Mouse (Mus musculus): ENCODE measurements around the gene Mgat5. TPM values are rescaled to one million over a fixed set of nuclear protein-coding genes. Genes with fewer than 3 reads are reported as not detected.

Gene Mgat5
- polyA plus RNA-seq, 1 experiment from 2014 or later, result 4.9 TPM

DNA sequence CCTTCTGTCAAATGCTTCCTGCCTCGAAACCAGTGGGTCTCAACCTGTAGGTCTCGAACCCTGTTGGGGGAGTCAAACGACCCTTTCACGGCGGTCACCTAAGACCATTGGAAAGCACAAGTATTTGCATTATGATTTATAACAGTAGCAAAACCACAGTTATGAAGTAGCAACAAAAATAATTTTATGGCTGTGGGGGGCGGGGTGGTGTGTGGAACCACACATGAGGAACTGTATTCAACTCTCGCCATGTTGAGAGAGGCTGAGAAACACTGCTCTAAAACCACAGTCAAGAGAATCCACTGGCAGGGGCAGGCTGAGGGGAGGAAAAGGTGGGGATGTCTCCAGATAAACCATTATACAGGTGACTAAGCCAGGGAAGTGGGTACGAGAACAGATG, 308.3 kb downstream of the Mgat5 start:
- 90% methylated on average over 8 of the region's 8 CpGs for WGBS

GRCm38 (mm10) chr1:127513664-127514063, 308.8 kb downstream of the Mgat5 start:
- DNase-seq (ENCODE audit: low spot score), result no peak
- H3K4me1 ChIP-seq, result no peaks in the 10 kb centered on the region
- no peaks in the 10 kb centered on the region for H3K36me3 ChIP-seq (replicated peaks)
- no peak overlapping the region for H3K4me3 ChIP-seq
- H3K9me3 ChIP-seq, result 0 out of 2 replicates have a peak, but pooled peaks cover 6% of the 10 kb centered on the region
- no peaks in the 10 kb centered on the region for H3K27me3 ChIP-seq (replicated peaks; ENCODE audit: low read depth, poor library complexity, severe bottlenecking)
- whole genome bisulfite sequencing, result 86% methylated on average over 3 of the region's 3 CpGs
- H3K27ac ChIP-seq (replicated peaks), result no peak overlapping the region

More for the DNA sequence above, 308.3 kb downstream of the Mgat5 start:
- Histone ChIP-seq H3K36me3 (replicated peaks) (no peaks in the 10 kb centered on the region), H3K27me3 (replicated peaks; ENCODE audit: low read depth, poor library complexity, severe bottlenecking) (no peaks in the 10 kb centered on the region), H3K27ac (replicated peaks) (no peak overlapping the region), H3K4me3 (no peak overlapping the region), H3K4me1 (no peaks in the 10 kb centered on the region), H3K9me3 (0 out of 2 replicates have a peak, but pooled peaks cover 6% of the 10 kb centered on the region)
- DNase-seq (ENCODE audit: low spot score), result no peak

DNA sequence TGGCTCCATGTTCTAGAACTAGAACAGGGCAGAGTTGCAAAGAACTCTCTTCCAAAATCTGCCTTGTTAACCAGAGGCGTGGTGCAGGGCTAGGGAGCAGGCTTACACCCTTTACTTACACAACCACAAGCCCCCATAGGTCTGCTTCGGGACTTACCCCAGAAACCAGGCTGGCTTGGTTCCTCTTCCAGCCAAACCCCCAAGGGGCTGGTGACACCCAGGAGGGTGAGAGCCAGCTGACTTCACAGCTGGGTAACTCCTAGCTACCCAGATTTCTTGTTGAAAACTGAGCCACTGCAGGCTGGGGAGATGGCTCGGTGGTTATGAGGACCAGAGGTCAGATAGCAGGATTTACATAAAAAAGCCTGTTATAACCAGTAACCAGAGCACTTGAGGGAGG, 309.7 kb downstream of the Mgat5 start:
- Histone ChIP-seq H3K36me3 (replicated peaks) (no peaks in the 10 kb centered on the region), H3K27me3 (replicated peaks; ENCODE audit: low read depth, poor library complexity, severe bottlenecking) (no peaks in the 10 kb centered on the region), H3K27ac (replicated peaks) (no peak overlapping the region), H3K4me1 (no peaks in the 10 kb centered on the region), H3K9me3 (0 out of 2 replicates have a peak, but pooled peaks cover 6% of the 10 kb centered on the region), H3K4me3 (no peak overlapping the region)
- WGBS, result 85% methylated on average over 3 of the region's 3 CpGs
- DNase-seq (ENCODE audit: low spot score), result no peak

DNA sequence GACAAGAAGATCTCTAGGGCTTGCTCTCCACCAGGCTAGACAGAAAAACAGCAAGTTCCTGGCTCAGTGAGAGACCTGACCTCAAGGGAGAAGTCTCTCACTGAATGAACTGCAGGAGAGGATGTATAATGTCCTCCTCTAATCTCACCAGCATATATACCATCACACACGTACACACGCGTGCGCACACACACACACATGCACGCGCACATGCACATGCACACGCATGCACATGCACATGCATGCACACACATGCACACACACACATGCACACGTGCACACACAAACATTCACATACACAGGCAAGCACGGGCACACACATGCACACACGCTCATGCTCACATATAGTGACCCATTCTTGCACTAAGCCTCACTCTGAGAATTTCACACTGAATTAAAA, 310.1 kb downstream of the Mgat5 start:
- no peaks in the 10 kb centered on the region for H3K36me3 ChIP-seq (replicated peaks)
- no peaks in the 10 kb centered on the region for H3K27me3 ChIP-seq (replicated peaks; ENCODE audit: low read depth, poor library complexity, severe bottlenecking)
- no peak for DNase-seq (ENCODE audit: low spot score)
- no peak overlapping the region for H3K27ac ChIP-seq (replicated peaks)
- WGBS, result 96% methylated on average over 10 of the region's 10 CpGs
- no peaks in the 10 kb centered on the region for H3K4me1 ChIP-seq
- H3K4me3 ChIP-seq, result no peak overlapping the region
- 0 out of 2 replicates have a peak, but pooled peaks cover 6% of the 10 kb centered on the region for H3K9me3 ChIP-seq

GRCm38 (mm10) chr1:127523364-127523763, 318.5 kb downstream of the Mgat5 start:
- no peaks in the 10 kb centered on the region for H3K4me1 ChIP-seq
- no peak for DNase-seq (ENCODE audit: low spot score)
- WGBS, result 81% methylated on average over 8 of the region's 8 CpGs
- H3K27ac ChIP-seq (replicated peaks), result no peak overlapping the region
- no peaks in the 10 kb centered on the region for H3K27me3 ChIP-seq (replicated peaks; ENCODE audit: low read depth, poor library complexity, severe bottlenecking)
- no peaks in the 10 kb centered on the region for H3K9me3 ChIP-seq
- H3K4me3 ChIP-seq, result no peak overlapping the region
- H3K36me3 ChIP-seq (replicated peaks), result no peaks in the 10 kb centered on the region

GRCm38 (mm10) chr1:127530849-127531580, 326.2 kb downstream of the Mgat5 start:
- Histone ChIP-seq H3K9me3 (no peaks in the 10 kb centered on the region), H3K4me1 (peaks cover 18% of the 10 kb centered on the region), H3K4me3 (no peak overlapping the region), H3K36me3 (replicated peaks) (no peaks in the 10 kb centered on the region), H3K27ac (replicated peaks) (no peak overlapping the region), H3K27me3 (replicated peaks; ENCODE audit: low read depth, poor library complexity, severe bottlenecking) (peaks cover 30% of the 10 kb centered on the region)
- WGBS, result 40% methylated on average over 14 of the region's 14 CpGs
- DNase-seq (ENCODE audit: low spot score), result peak; percentile 24

DNA sequence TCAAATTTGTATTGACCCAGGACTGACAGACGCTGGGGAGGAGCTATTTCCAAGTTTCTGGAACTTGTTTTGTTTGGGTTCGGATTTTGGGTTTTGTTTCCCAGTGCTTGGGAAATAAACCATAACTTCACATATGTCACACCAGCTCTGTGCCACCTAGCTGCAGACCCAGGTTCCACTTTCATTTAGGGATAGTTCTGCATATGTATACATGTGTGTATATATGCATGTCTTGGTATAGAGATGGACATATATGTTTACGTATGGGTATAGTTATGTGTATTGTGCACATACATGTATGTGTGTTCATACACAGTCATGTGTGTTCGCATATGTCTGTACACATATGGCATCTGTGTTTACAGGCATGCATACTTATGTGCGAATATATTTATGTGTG, 326.9 kb downstream of the Mgat5 start:
- no peak overlapping the region for H3K4me3 ChIP-seq
- H3K9me3 ChIP-seq, result no peaks in the 10 kb centered on the region
- no peak for DNase-seq (ENCODE audit: low spot score)
- H3K36me3 ChIP-seq (replicated peaks), result no peaks in the 10 kb centered on the region
- peaks cover 37% of the 10 kb centered on the region for H3K27me3 ChIP-seq (replicated peaks; ENCODE audit: low read depth, poor library complexity, severe bottlenecking)
- no peak overlapping the region for H3K27ac ChIP-seq (replicated peaks)
- WGBS, result 71% methylated on average over 5 of the region's 5 CpGs
- peaks cover 25% of the 10 kb centered on the region for H3K4me1 ChIP-seq

DNA sequence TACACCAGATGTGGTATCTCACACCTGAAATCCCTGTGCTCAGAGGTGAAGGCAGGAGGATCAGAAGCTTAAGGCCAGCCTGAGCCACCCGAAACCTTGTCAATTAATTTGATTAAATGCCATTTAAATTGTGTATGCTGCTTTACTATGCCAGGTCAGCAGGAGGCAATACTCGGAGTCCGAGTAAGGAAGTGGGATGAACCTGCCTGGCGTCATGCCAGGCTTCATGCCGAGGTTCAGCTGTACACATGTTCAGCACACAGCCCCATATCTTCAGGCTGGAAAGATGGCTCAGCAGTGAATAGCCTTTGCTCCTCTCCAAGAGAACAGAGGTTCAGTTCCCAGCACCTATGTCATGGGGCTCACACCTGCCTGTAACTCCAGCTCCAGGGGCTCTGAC, 331.6 kb downstream of the Mgat5 start:
- H3K27ac ChIP-seq (replicated peaks), result peak overlapping the region; percentile 79
- WGBS, result 72% methylated on average over 5 of the region's 5 CpGs
- H3K4me1 ChIP-seq, result peaks cover 31% of the 10 kb centered on the region
- no peak for DNase-seq (ENCODE audit: low spot score)
- peaks cover 42% of the 10 kb centered on the region for H3K27me3 ChIP-seq (replicated peaks; ENCODE audit: low read depth, poor library complexity, severe bottlenecking)
- H3K36me3 ChIP-seq (replicated peaks), result no peaks in the 10 kb centered on the region
- H3K4me3 ChIP-seq, result peak overlapping the region; percentile 45; the same call in 1 of the 2 replicates
- H3K9me3 ChIP-seq, result no peaks in the 10 kb centered on the region

GRCm38 (mm10) chr1:127537204-127538038, 332.6 kb downstream of the Mgat5 start:
- peak; percentile 80 for DNase-seq (ENCODE audit: low spot score)
- H3K4me1 ChIP-seq, result peaks cover 27% of the 10 kb centered on the region
- peak overlapping the region; percentile 45 for H3K4me3 ChIP-seq
- WGBS, result 11% methylated on average over 17 of the region's 17 CpGs
- peak overlapping the region; percentile 79 for H3K27ac ChIP-seq (replicated peaks)
- peaks cover 42% of the 10 kb centered on the region for H3K27me3 ChIP-seq (replicated peaks; ENCODE audit: low read depth, poor library complexity, severe bottlenecking)
- H3K36me3 ChIP-seq (replicated peaks), result no peaks in the 10 kb centered on the region
- no peaks in the 10 kb centered on the region for H3K9me3 ChIP-seq
